Mouse (Mus musculus) adrenal gland, adult (tissue): Measurements from ENCODE around the gene Xrcc6.
"Not testable (repeated sequence)": the region's sequence is repeated elsewhere in the genome, so short reads cannot be mapped to it uniquely, and the experiment has no call there.

Experiments
- DNase-seq, 2 experiments: peaks; one replicate each; pipeline ENCODE4 v3.0.0; 2022 to 2023; ENCODE audit warnings: low spot score in 1 of 2; ENCODE audit not compliant: inconsistent age in 2 of 2

Xrcc6 gene

DNA sequence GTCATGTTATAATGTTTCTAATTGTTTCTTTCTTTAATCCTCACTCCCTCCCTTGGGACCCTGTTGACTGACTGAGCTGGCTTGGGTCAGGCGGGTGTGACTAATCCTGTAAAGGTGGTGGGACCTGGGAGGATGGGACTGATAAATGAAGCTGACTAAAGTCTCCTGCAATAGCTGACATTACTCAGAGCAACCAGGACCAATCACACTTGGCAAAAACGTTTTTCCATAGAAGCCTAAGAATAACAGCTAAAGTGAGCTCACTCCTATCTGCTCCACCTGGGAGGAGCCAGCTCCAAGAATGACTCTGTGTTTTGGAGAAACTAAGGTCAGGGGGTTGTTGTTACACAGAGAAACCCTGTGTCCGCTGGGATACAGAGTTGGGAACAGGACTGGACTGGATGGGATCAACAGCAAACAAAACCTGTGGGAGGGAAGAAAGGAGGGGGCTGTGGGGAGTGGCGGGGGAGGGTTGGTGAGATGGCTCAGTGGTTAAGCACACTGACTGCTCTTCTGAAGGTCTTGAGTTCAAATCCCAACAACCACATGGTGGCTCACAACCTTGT is 22.6 kb upstream of the Xrcc6 start:
- peak in 1 of 2 experiments; percentile 62 for DNase-seq

DNA sequence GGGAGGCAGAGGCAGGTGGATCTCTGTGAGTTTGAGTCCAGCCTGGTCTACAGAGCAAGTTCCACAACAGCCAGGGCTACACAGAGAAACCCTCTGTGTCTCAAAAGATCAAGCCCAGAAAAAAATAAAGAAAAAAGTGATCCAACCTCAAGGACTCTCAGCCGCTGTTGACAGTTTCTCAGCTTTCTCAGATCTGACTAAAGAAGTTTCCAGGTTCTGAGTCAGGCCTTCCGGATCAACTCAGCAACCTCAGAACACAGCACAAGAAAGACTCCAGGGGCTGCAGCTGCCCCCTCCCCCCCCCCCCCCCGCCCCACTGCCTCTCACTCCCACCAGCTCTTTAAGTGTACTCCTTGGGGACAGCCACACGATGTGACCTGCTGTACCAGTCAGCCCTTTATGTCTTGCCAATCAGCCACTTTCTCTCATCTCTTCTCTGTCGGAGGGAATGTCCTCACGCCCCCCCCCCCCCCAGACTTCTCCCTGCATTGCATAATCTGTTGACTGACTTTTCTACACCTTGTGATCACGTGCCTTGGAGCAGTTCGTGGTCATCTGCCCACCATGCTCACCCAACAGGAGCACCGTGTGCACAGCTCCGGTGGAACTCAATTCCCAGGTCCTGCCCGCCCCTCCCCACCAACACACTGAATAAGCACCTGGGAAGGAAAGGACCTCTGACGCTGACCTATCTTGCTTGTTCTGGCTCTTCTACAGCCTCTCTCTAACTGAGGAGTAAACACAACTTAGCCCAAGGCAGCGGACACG is 21.4 kb upstream of the Xrcc6 start:
- no peak for DNase-seq

DNA sequence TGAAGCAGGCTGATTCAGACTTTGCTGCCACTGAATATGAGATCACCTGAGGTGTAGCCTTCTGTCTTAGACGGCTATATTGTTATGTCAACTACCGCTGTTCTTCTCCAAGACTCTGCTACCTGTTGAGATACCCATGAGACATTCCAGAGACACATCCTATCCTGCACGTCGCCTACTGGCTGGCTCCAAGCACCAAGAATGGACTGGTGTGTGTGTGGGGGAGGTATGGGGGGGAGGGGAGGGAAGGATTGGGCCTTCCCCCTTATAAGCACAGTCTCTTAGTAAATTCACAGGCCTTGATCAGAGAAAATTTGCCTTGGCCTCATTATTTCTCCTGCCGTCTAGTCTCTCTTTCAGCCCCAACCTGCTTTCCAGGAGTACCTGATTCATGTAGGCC is 19.8 kb upstream of the Xrcc6 start:
- DNase-seq, result no peak

DNA sequence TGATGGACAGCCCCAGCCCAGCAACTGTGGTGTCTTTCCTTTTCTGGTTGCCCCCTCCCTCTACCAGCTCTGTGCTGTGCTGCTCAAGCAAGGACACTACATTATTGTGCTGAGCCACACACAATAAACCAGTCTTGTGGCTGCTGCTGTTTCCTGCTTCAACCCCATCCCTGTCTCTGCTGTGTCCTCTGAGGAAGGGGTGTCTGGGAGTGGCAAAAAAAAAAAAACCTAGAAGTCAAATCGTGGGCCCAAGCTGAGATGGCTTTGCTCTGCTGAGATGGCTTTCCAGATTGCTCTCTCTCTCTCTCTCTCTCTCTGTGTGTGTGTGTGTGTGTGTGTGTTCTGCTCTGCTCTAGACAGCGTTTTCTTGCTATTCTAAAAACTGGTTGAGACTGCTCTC is 19.2 kb upstream of the Xrcc6 start:
- no peak for DNase-seq

DNA sequence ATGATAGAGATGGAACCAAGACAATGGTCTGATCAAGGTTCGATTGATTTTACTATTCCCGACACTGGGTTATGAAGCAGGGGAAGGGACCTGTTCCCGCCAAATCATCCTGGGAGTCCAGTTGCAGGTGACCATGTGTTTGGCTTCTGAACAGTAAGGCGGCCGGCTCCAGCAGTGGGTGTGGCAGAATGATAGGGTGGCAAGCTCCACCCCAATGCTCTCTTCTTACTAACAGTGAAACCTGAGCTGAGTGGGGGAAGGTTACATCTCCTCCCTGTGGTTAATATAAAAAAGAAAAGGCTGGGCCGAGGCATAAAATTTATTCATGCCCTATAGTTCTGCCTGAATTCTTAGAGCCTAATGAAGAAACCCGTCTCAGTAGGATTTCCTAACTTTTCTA is 18.5 kb upstream of the Xrcc6 start:
- no peak for DNase-seq

DNA sequence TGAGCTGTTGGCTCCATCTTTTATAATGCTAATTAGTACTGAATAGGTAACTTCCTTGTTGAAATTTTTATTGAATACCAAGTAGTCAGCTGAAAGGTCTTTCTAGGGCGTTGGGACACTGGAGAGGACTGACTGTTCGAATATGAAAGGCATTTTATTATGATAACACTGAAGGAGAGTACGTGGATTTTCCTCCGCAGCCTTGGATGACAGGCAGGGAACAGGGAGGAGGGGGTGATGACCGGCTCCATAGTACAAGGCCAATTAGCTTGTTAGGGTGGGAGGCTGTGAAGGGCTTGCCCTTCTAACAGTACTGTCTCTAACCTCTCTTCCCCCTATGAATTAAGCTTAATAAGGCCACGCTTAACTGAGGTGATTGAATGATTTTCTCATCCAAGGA is 18.0 kb upstream of the Xrcc6 start:
- not testable (repeated sequence) for DNase-seq

DNA sequence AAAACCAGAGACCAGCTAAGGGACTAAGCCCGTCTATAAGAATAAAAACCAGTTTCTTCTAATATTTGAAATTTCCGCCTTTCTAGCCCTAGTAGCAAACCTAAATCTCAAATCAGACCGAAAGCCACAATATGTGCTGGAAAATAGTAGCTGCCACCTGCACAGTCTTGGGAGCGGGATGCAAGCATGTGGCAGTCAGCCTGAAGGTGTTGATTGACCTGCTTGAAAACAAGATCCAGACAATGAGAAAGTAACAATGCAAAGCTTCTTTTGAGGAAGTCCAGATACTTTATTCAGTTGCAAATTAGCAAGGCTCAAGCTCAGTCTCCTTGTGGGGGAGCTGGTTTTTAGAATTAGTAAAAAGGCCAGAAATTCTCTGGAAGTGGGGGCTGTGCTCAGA is 17.1 kb upstream of the Xrcc6 start:
- DNase-seq, result not testable (repeated sequence)

DNA sequence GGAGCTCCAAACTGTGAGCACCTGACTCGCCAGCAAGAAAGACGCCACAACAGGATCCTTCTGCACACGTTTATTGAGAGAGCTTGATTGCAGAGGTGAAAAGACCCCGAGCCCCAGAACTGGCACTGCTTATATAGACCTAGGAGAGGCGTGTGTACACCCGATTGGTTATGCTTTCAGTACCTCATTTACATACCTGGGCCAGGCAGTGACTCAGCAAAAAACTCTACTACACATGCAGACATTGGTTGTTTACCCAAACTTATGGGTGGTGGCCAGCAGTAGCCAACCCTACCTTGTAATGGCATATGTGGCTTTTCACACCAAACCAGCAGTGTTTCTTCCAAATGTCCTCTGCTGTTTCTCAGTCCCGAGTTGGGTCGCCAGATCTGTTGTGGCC is 12.5 kb upstream of the Xrcc6 start:
- not testable (repeated sequence) for DNase-seq

DNA sequence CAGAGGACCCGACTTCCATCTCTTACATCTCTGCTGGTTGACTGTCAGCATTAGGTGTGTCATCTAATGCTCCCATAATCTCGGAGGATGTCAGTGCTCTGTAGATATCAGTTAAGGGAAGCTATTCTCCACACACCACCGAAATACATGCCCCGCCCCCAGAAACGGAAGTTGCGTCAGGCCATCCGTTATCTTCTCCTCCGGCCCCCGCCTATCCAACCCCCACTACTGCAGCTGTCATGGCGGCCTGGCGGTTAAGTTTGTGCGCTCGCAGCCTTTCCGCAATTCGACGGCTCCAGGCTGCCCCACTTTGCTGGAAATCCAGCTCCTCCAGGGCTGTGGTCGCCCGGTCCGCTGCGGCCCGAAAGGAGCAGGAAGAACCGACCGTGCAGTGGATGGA is 7.3 kb upstream of the Xrcc6 start, which contains the start of gene 1700029P11Rik:
TSS of gene 1700029P11Rik (plus strand) at position 220 of the 400 bp plus-strand sequence.
- no peak for DNase-seq

DNA sequence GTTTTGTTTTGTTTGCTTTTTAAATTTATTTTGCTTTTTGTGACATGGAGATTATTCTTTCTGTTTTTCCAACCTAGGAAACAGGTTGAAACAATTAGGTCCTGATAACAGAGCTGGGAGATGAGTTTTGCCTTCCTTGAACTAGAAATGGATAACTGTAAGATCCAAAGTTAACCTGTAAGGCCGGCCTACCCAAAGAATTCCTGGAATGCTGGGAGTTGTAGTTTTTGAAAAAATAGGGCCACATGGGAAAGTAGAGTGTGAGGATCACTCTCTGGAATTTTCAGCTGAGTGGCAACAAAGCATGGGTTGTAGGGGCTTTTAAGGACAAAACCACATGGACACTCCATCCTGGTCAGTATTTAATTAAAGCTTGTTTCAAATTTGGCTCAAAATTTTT is 5.5 kb upstream of the Xrcc6 start:
- no peak for DNase-seq

DNA sequence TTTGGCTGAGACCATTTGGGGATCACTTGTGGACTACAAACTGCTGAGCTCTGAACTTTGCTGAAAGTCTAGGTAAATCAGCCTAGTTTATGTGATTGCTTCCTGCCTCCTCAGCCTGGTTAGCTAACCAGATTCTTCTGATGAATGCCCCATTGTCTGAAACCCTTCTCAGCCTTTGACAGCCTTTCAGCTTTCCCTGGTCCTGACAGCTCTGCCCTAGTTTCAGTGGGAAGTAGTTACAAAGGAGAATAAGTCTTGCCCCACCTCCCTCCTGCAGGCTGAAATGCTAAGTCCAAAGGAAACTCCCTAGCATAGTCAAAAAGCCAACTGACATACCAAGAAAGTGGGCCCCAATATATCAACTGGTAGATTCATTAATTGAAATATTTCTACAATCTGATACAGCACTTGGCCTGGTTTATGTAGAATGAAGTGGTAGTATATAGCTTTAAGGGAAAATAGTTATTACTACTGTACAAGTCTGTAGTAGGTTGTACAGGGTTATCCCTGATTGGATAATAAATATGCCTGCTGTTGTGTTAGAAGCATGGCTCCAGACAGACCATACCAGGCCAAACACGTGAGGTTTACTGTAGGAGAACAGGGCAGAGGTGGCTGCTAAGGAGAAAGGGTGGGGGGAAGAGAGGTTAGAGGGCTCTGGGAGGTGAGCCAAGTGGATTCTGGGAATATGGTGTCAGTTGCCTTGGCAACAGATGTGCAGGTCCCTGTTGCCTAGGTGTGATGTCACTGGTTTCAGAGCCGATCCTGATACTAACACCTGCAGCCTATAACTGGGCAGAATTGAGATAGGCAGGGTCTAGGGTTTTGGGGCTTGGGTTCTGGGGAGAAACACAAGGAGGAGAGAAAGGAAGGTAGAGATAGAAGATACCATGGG is 2.1 kb upstream of the Xrcc6 start:
- DNase-seq, result no peak

DNA sequence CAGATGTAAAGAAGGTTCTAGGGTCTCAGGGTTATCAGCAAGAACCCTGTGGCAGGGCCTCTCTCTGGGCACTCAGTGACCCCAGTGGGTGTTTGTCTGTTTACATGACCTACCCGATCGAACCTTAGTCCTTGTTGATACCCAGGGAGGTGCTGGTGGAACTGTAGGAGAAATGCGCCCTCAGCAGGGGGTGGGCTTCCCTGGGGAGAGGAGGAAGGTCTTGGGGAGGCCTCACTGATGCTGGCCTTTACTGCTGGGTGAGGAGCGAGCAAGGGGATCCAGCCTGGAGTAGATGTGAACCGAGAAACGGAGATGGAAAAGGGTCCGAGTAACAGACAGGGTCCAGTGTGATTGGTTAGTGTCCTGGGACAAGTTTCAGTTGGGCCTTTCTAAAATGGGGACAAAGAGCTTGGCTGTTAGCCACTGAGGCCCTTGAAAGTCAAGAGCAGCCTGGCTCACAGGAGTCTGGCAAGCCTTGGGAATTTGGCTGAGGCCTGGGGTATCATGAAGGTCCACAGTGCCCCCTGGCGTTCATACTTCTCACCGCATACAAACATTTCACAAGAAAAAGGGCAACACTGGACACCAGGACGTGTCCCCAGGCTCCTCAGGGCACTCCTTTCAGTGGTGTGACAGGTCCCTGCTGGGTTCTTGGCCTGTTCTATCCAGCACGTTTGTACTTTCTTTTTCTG is 1.9 kb downstream of the Xrcc6 start:
- peak; percentile 89 to 98 for DNase-seq

DNA sequence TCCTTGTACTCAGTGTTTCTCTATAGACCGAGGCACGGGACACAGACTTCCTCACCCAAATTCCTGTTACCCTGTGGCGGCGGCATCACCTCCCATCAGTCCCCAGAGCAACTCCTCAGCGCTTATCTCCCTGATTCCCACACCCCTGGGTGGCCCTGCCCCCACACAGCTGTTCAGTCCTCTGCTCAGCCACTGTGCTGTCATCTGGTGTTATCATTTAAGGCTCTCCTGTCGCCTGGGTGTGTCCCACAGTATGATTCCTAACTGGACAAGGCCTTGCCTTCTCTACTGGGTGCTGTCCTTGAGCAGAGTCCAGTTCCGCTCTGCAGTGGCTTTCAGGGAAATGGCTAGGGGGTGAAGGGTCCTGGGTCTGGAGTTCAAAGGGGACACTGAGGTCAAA is 2.9 kb downstream of the Xrcc6 start:
- peak in 1 of 2 experiments; percentile 73 for DNase-seq

DNA sequence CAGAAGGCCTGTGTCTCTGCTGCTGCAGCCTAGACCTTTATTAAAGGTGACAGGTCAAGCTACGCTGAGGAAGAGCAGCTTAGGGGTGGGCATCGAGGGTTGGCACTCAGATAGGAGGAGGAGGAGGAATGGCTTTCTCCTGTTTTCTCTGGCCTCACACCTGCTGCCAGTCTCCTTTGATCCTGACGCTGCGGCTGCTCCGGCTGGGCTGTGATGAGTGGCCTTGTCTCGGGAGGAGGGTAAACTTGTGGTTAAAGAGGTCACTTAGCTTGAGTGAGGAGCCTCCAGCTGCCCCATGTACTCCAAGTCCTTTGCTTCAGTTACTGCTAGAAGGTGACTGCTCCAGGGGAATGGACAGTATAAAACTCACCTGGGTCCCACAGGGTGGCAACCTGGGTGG is 6.4 kb downstream of the Xrcc6 start:
- peak in 1 of 2 experiments; percentile 53 for DNase-seq

DNA sequence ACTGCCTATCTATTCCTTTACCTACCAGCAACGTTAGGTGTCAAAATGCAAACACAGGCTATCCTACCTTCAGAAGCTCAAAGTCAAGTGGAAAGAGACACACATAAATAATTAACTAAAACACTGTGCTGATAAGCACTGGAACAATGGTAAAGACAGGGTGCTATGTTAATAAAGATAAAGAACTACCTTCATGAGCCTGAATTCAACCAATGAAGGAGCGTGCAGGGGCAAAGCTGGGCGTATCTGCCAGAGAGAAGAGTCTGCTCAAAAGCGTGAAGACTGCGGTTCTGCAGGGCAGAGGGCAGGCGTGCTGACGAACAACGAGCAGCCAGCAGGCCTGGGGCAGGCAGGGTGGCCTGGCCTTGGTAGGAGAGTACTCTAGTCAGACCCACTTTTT is 16.6 kb downstream of the Xrcc6 start:
- DNase-seq, result no peak

DNA sequence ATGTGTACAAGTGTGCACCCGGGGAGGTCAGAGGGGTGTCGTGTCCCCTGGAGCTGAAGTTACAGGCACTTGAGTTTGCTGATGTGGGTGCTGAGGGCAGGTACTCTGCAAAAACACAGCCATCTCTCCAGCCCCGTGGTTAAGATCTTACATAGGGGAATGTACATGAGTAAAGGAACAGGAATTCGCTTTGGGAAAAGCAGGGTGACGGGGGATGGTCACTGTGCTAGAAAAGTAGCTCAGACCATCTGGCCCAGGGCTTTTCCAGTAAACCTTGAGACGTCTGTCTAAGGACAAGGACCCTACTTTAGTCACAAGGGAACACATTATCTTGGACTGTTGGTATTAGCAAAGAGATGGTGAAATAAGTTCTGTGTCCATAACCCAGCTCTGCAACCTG is 24.3 kb downstream of the Xrcc6 start:
- DNase-seq, result peak; percentile 34 to 78

DNA sequence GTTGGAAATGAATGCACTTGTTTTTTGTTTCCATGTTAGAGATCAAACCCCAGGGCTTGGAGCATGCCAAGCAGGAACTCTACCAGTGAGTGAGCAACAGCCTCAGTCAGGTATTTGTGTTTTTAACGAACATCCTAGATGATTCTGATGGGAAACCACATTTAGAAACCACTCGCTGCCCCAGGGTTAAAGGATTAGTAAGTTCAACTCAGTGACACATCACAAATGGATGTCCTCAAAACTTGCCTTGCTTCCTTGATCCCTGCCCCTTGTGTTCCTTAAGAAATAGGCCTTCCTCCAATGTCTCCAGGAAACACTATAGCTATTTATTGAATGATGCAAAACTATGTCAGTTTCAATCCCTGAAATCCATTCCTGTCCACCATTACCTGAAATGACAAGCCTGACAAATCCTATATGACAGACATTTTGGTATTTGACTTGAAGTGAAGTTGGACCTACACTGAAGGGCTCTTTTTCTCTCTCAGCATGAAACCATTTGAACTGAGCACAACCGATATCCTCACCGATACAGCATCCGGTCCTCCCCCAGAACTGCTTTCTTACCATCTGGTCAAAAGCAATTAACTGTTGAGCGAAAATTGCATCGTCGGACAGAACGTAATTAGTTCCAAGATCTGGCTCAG is 27.2 kb downstream of the Xrcc6 start:
- peak in 1 of 2 experiments; percentile 55 for DNase-seq

DNA sequence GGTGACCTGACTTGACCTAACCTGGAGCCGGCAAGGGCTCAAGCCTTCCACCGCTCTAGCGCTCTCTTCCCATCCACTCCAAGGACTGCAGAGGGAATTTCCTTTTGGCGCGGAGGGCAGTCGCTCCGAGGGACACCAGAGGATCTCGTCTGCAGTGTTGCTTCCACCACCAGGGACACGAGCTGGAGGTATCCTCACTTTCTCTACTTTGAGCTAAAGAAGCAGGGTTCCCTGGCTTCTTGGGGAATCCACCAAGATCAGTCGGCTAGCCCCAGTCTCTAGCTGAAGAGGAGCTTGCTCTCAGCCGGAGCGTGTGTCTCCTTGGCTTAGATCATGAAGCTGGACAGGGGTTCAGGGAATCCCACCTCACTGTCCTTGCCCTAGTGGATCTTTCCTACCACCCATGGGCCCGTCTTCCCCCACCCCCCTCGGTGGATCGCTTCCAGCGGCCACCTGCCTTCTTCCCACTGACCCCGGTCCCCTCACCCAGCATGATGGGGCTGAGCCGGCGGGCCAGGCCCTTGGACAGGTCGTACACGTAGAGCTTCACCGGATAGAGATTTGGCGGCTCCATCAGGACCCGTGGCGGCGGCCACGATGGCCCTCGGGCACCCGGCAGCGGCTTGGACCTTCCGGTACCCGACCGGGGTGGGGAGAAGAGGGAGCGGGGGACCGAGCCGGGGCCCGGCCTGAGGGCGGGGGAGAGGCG is 27.9 kb downstream of the Xrcc6 start:
- peak; percentile 59 to 83 for DNase-seq

DNA sequence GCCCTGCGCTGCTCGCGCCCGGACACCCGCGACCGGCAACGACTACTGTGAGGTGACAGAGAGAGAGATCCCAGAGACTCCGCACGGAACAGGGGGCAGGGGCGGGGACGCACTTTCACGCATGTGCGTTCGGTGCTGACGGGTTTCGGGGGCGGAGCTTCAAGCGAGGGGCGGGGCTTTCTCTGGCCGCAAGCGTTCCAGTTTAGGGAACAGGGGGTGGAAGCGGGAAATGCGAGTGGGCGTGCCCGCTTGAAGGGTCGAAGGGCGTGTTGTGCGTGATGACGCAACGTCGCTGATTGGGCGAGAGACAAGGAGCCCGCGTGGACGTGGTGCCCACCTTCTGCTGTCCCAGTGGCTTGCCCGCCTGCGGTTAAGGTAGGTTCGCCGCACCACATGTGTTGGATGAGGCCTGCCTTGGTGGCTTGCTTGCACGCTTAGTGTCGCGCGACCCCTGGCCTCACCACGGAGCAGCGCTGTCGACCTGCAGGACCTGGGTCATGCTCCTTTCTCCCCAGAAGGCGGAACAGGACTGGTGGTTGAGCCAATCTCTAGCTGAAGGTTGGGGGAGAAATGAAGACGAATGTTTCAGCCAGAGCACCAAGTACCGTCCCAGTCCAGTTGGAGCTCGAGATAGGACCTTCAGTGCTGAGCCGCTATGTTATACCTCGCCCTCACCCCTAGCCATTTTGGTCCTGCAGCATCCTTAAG is 28.6 kb downstream of the Xrcc6 start:
- peak; percentile 100 for DNase-seq
